Mouse (Mus musculus) thymus, adult 2 months (tissue): ENCODE measurements at regions not wholly inside any gene's neighbourhood (a gene's known extent, or its start where the extent isn't known, plus 50 kb on each side); places are given as distances from the start of the nearest gene placed in this dataset.

Experiments
- DNase-seq: peaks from one replicate; pipeline ENCODE4 v3.0.0; 2021
- H3K27ac ChIP-seq: fragments of 200-500 bp; 2 replicates; pipeline ENCODE4 v1.5.1; 2012; ENCODE audit warnings: low read length, control low read depth; ENCODE audit not compliant: control insufficient read depth, insufficient read depth
- H3K27me3 ChIP-seq: fragments of 200-500 bp; 2 replicates; pipeline ENCODE4 v1.6.1; 2012; ENCODE audit warnings: mild to moderate bottlenecking, low read length, moderate library complexity, mixed read lengths; ENCODE audit not compliant: control insufficient read depth, insufficient read depth
- H3K36me3 ChIP-seq: fragments of 200-500 bp; 2 replicates; pipeline ENCODE4 v1.6.1; 2012; ENCODE audit warnings: mild to moderate bottlenecking, low read length, moderate library complexity; ENCODE audit not compliant: control insufficient read depth, insufficient read depth
- H3K4me1 ChIP-seq: fragments of 200-500 bp; replicated peaks from 2 replicates; pipeline ENCODE4 v1.6.1; 2012; ENCODE audit warnings: low read length; ENCODE audit not compliant: control insufficient read depth, insufficient read depth
- H3K4me3 ChIP-seq: fragments of 200-500 bp; 2 replicates; pipeline ENCODE4 v1.5.1; 2012; ENCODE audit warnings: mild to moderate bottlenecking, low read length, control low read depth, moderate library complexity; ENCODE audit not compliant: control insufficient read depth, insufficient read depth
- CTCF ChIP-seq: fragments of 200-500 bp; IDR thresholded peaks from 2 replicates; pipeline ENCODE4 v1.5.1; 2012; ENCODE audit warnings: mild to moderate bottlenecking, control low read depth, low read length, moderate library complexity, borderline replicate concordance; ENCODE audit not compliant: control insufficient read depth, poor library complexity, insufficient read depth; ENCODE audit errors: extremely low read depth
- POLR2A ChIP-seq: fragments of 200-500 bp; IDR thresholded peaks from 2 replicates; pipeline ENCODE4 v1.6.1; 2012; ENCODE audit warnings: mild to moderate bottlenecking, low read length, control low read depth, moderate library complexity; ENCODE audit not compliant: control insufficient read depth, poor library complexity, insufficient read depth; ENCODE audit errors: extremely low read depth
- WGBS: fragments of 180-500 bp; shearing (Covaris S2); methylation state at CpG from one replicate; pipeline ENCODE4 v1.1.7; 2018; 5-methylcytosine and 5-hydroxymethylcytosine counted together

GRCm38 (mm10) chr11:22706082-22706481 lies 154.7 kb downstream of the B3gnt2 start:
- 98% methylated on average over 3 of the region's 3 CpGs for WGBS
- Histone ChIP-seq H3K4me3 (no peak overlapping the region), H3K27ac (no peak overlapping the region), H3K27me3 (no peaks in the 10 kb centered on the region), H3K4me1 (peaks cover 3% of the 10 kb centered on the region; the same call in 1 of the 2 replicates), H3K36me3 (no peaks in the 10 kb centered on the region)
- TF ChIP-seq CTCF (no peak), POLR2A (no peak)
- no peak for DNase-seq
